Mouse (Mus musculus): ENCODE measurements around the gene Tspan5. TPM values are rescaled to one million over a fixed set of nuclear protein-coding genes. Genes with fewer than 3 reads are reported as not detected.

The Tspan5 gene
- polyA plus RNA-seq (2014; fragmentation: Nextera tagmentation; extraction: Ambion mirVana), result 13.9 and 17.1 TPM in 2 replicates

DNA sequence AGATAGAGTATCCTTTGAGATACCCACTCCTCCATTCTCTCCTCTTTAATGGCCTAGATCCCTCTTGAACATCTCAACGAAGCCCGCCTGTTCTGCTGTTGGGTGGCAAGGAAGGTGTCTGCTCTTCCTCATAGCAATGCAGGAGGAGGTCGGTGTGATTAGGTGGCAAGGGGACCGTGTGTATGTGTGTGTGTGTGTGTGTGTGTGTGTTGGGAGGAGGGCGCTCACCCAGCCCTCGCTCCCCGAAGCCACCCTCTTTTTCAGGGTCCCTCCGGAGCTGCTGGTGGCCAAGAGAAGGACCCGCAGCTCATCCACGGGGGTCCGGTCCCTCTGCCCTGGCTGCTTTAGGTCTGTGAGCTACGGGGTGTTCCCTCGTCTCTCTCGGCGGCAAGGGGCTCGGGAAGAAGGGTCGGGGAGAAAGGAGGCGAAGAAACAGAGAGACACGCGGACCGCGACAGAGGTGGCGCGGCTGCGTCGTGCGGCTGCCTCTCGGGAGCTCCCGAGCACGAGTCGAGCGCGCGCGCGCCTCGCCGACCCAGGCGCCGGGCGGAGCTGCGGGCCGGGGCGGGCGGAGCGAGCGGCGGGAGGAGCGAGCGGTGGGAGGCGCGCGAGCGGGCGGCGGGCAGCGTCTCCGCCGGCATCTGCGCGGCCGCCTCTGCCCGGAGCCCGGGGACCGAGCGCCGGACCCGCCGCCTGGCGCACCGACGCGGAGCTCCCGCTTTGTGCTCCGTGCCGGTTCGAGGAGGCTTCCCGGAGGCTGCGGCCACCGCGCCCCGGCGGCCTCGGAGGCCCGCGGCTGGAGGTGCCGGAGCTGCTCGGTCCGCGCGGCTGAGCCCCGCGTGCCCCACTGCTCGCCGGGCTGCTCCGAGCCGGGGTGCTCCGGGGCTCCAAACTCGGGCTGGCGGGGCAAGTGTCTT, at the start of gene Tspan5:
Gene Tspan5 (plus strand): TSS at position 547 of the 917 bp plus-strand sequence.
- Histone ChIP-seq H3K9me3 (replicated peaks; ENCODE audit: control insufficient read depth, low read length) (no peaks in the 10 kb centered on the region), H3K27ac (ENCODE audit: low read depth, low read length) (0 out of 2 replicates have a peak within 1 kb of the TSS, but pooled peaks have one; percentile 41), H3K36me3 (ENCODE audit: control insufficient read depth, insufficient read depth, low read length) (no peaks in the 10 kb centered on the region), H3K4me3 (ENCODE audit: low read depth, low read length) (peak within 1 kb of the TSS; percentile 78), H3K27me3 (ENCODE audit: control insufficient read depth, insufficient read depth, low read length) (peaks cover 8% of the 10 kb centered on the region; the same call in 1 of the 2 replicates), H3K9ac (ENCODE audit: low read depth, low read length) (peak within 1 kb of the TSS; percentile 76), H3K4me2 (peak within 1 kb of the TSS; percentile 95), H3K4me1 (ENCODE audit: control insufficient read depth, insufficient read depth, low read length) (peaks cover 12% of the 10 kb centered on the region)
- under 1% methylated on average over 88 of the region's 100 CpGs for WGBS (ENCODE audit: insufficient replicate concordance)
- ATAC-seq (replicated peaks; ENCODE audit: insufficient number of reproducible peaks, low FRiP score, low TSS enrichment), result peak; percentile 83

- ATAC-seq (replicated peaks; ENCODE audit: insufficient number of reproducible peaks, low FRiP score, low TSS enrichment), result no peak
- Histone ChIP-seq H3K4me2 (no peak overlapping the region), H3K36me3 (ENCODE audit: control insufficient read depth, insufficient read depth, low read length) (no peaks in the 10 kb centered on the region), H3K4me3 (ENCODE audit: low read depth, low read length) (no peak overlapping the region), H3K4me1 (ENCODE audit: control insufficient read depth, insufficient read depth, low read length) (no peaks in the 10 kb centered on the region), H3K9me3 (replicated peaks; ENCODE audit: control insufficient read depth, low read length) (no peaks in the 10 kb centered on the region), H3K9ac (ENCODE audit: low read depth, low read length) (no peak overlapping the region), H3K27me3 (ENCODE audit: control insufficient read depth, insufficient read depth, low read length) (no peaks in the 10 kb centered on the region), H3K27ac (ENCODE audit: low read depth, low read length) (no peak overlapping the region)
- 33% methylated on average over 1 of the region's 1 CpGs for WGBS (ENCODE audit: insufficient replicate concordance)
Measured at GRCm38 (mm10) chr3:138692302-138692701, 49.7 kb upstream of the Tspan5 start.

DNA sequence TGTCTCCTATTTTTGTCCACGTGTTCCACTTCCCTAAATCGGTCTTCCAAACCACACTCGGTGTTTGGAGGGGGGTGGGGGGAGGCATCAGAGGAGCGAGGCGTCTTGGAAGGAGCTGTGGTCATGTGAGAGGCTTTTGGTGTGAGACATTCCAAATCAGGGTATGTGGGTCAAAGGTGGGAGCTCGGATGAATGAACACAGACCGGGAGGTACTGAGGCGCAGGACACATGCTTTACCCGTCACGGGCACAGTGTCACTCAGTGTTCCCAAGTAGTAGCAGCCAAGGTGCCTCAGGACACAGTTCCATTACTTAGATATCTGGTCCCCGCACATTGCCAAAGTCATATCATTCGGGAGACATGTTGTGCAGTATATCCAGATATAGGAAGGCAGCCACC, 38.6 kb upstream of the Tspan5 start:
- no peak overlapping the region for H3K4me3 ChIP-seq (ENCODE audit: low read depth, low read length)
- no peaks in the 10 kb centered on the region for H3K36me3 ChIP-seq (ENCODE audit: control insufficient read depth, insufficient read depth, low read length)
- ATAC-seq (replicated peaks; ENCODE audit: insufficient number of reproducible peaks, low FRiP score, low TSS enrichment), result no peak
- H3K27me3 ChIP-seq (ENCODE audit: control insufficient read depth, insufficient read depth, low read length), result no peaks in the 10 kb centered on the region
- no peaks in the 10 kb centered on the region for H3K9me3 ChIP-seq (replicated peaks; ENCODE audit: control insufficient read depth, low read length)
- no peaks in the 10 kb centered on the region for H3K4me1 ChIP-seq (ENCODE audit: control insufficient read depth, insufficient read depth, low read length)
- no peak overlapping the region for H3K27ac ChIP-seq (ENCODE audit: low read depth, low read length)
- 64% methylated on average over 12 of the region's 12 CpGs for WGBS (ENCODE audit: insufficient replicate concordance)
- no peak overlapping the region for H3K4me2 ChIP-seq
- H3K9ac ChIP-seq (ENCODE audit: low read depth, low read length), result no peak overlapping the region

DNA sequence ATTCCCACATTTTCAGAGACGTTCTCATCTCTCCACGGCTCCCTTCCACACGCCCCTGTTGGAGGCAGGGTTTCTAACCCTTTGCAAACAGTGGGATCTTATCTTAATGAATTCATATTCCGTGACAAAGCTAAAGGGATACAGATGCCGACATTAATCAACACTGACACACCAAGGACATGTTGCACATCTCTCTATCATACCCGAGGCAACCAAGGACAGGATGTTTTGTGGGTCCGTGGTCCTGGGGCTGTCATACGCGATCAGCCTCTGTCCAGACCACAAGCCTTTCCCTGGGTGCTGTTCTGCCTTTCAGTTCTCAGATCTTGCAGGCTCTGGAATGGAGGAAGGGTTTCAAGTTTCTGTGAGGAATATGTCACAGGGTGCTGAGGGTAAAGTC, 37.5 kb upstream of the Tspan5 start:
- no peaks in the 10 kb centered on the region for H3K27me3 ChIP-seq (ENCODE audit: control insufficient read depth, insufficient read depth, low read length)
- H3K9ac ChIP-seq (ENCODE audit: low read depth, low read length), result no peak overlapping the region
- no peaks in the 10 kb centered on the region for H3K4me1 ChIP-seq (ENCODE audit: control insufficient read depth, insufficient read depth, low read length)
- no peak overlapping the region for H3K4me2 ChIP-seq
- no peak overlapping the region for H3K4me3 ChIP-seq (ENCODE audit: low read depth, low read length)
- H3K9me3 ChIP-seq (replicated peaks; ENCODE audit: control insufficient read depth, low read length), result no peaks in the 10 kb centered on the region
- whole genome bisulfite sequencing (ENCODE audit: insufficient replicate concordance), result 71% methylated on average over 9 of the region's 9 CpGs
- no peak for ATAC-seq (replicated peaks; ENCODE audit: insufficient number of reproducible peaks, low FRiP score, low TSS enrichment)
- no peaks in the 10 kb centered on the region for H3K36me3 ChIP-seq (ENCODE audit: control insufficient read depth, insufficient read depth, low read length)
- no peak overlapping the region for H3K27ac ChIP-seq (ENCODE audit: low read depth, low read length)

GRCm38 (mm10) chr3:138705875-138706274, 36.1 kb upstream of the Tspan5 start:
- no peak overlapping the region for H3K4me3 ChIP-seq (ENCODE audit: low read depth, low read length)

GRCm38 (mm10) chr3:138709183-138709582, 32.8 kb upstream of the Tspan5 start:
- Histone ChIP-seq H3K4me3 (ENCODE audit: low read depth, low read length) (no peak overlapping the region), H3K9ac (ENCODE audit: low read depth, low read length) (no peak overlapping the region), H3K36me3 (ENCODE audit: control insufficient read depth, insufficient read depth, low read length) (no peaks in the 10 kb centered on the region), H3K27me3 (ENCODE audit: control insufficient read depth, insufficient read depth, low read length) (no peaks in the 10 kb centered on the region), H3K4me1 (ENCODE audit: control insufficient read depth, insufficient read depth, low read length) (no peaks in the 10 kb centered on the region), H3K9me3 (replicated peaks; ENCODE audit: control insufficient read depth, low read length) (no peaks in the 10 kb centered on the region), H3K4me2 (no peak overlapping the region), H3K27ac (ENCODE audit: low read depth, low read length) (no peak overlapping the region)
- WGBS (ENCODE audit: insufficient replicate concordance), result 69% methylated on average over 5 of the region's 5 CpGs
- no peak for ATAC-seq (replicated peaks; ENCODE audit: insufficient number of reproducible peaks, low FRiP score, low TSS enrichment)

More at GRCm38 (mm10) chr3:138705875-138706274, 36.1 kb upstream of the Tspan5 start:
- H3K4me2 ChIP-seq, result peak overlapping the region; percentile 16; the same call in 1 of the 2 replicates
- 59% methylated on average over 14 of the region's 14 CpGs for WGBS (ENCODE audit: insufficient replicate concordance)
- H3K27me3 ChIP-seq (ENCODE audit: control insufficient read depth, insufficient read depth, low read length), result no peaks in the 10 kb centered on the region
- no peak for ATAC-seq (replicated peaks; ENCODE audit: insufficient number of reproducible peaks, low FRiP score, low TSS enrichment)
- H3K27ac ChIP-seq (ENCODE audit: low read depth, low read length), result no peak overlapping the region
- no peak overlapping the region for H3K9ac ChIP-seq (ENCODE audit: low read depth, low read length)
- H3K9me3 ChIP-seq (replicated peaks; ENCODE audit: control insufficient read depth, low read length), result no peaks in the 10 kb centered on the region
- no peaks in the 10 kb centered on the region for H3K4me1 ChIP-seq (ENCODE audit: control insufficient read depth, insufficient read depth, low read length)
- no peaks in the 10 kb centered on the region for H3K36me3 ChIP-seq (ENCODE audit: control insufficient read depth, insufficient read depth, low read length)

GRCm38 (mm10) chr3:138711971-138712370, 30.0 kb upstream of the Tspan5 start:
- WGBS (ENCODE audit: insufficient replicate concordance), result 81% methylated on average over 4 of the region's 4 CpGs
- Histone ChIP-seq H3K4me1 (ENCODE audit: control insufficient read depth, insufficient read depth, low read length) (no peaks in the 10 kb centered on the region), H3K27ac (ENCODE audit: low read depth, low read length) (no peak overlapping the region), H3K9me3 (replicated peaks; ENCODE audit: control insufficient read depth, low read length) (no peaks in the 10 kb centered on the region), H3K36me3 (ENCODE audit: control insufficient read depth, insufficient read depth, low read length) (no peaks in the 10 kb centered on the region), H3K9ac (ENCODE audit: low read depth, low read length) (no peak overlapping the region), H3K4me2 (no peak overlapping the region), H3K27me3 (ENCODE audit: control insufficient read depth, insufficient read depth, low read length) (no peaks in the 10 kb centered on the region), H3K4me3 (ENCODE audit: low read depth, low read length) (no peak overlapping the region)
- ATAC-seq (replicated peaks; ENCODE audit: insufficient number of reproducible peaks, low FRiP score, low TSS enrichment), result no peak

GRCm38 (mm10) chr3:138712452-138713140, 29.4 kb upstream of the Tspan5 start:
- ATAC-seq (replicated peaks; ENCODE audit: insufficient number of reproducible peaks, low FRiP score, low TSS enrichment), result no peak
- WGBS (ENCODE audit: insufficient replicate concordance), result 89% methylated on average over 11 of the region's 11 CpGs
- Histone ChIP-seq H3K4me2 (no peak overlapping the region), H3K36me3 (ENCODE audit: control insufficient read depth, insufficient read depth, low read length) (no peaks in the 10 kb centered on the region), H3K27me3 (ENCODE audit: control insufficient read depth, insufficient read depth, low read length) (no peaks in the 10 kb centered on the region), H3K4me3 (ENCODE audit: low read depth, low read length) (no peak overlapping the region), H3K9me3 (replicated peaks; ENCODE audit: control insufficient read depth, low read length) (no peaks in the 10 kb centered on the region), H3K4me1 (ENCODE audit: control insufficient read depth, insufficient read depth, low read length) (no peaks in the 10 kb centered on the region), H3K27ac (ENCODE audit: low read depth, low read length) (no peak overlapping the region), H3K9ac (ENCODE audit: low read depth, low read length) (no peak overlapping the region)

Data from heart, embryonic 11.5 days (tissue).